Mouse (Mus musculus) CH12.LX (cell line): ENCODE results near the gene Arhgef3.

Experiments
- BHLHE40 ChIP-seq: IDR thresholded peaks from 2 replicates; pipeline ENCODE4 v1.6.1; 2011; ENCODE audit warnings: mild to moderate bottlenecking, low read depth, low read length, improper control_type of control experiment
- CTCF ChIP-seq, 2 experiments: IDR thresholded peaks in 1 of 2; conservative IDR thresholded peaks in 1 of 2; 2 replicates each; pipeline ENCODE4 v1.5.1; 2011 to 2012; ENCODE audit warnings: low read depth in 2 of 2, low read length in 2 of 2, improper control_type of control experiment in 1 of 2, inconsistent platforms in 1 of 2, mild to moderate bottlenecking in 1 of 2, moderate library complexity in 1 of 2
- JUND ChIP-seq: conservative IDR thresholded peaks from 2 replicates; pipeline ENCODE4 v1.6.1; 2011; ENCODE audit warnings: low read depth, low read length, improper control_type of control experiment
- KAT2A ChIP-seq: IDR thresholded peaks from 2 replicates; pipeline ENCODE4 v1.6.1; 2012; ENCODE audit warnings: low read length, improper control_type of control experiment, inconsistent platforms; ENCODE audit not compliant: insufficient replicate concordance
- MAFK ChIP-seq: IDR thresholded peaks from 2 replicates; pipeline ENCODE4 v1.6.1; 2011; ENCODE audit warnings: low read length, improper control_type of control experiment; ENCODE audit not compliant: insufficient replicate concordance
- MAX ChIP-seq: IDR thresholded peaks from 2 replicates; pipeline ENCODE4 v1.6.1; 2011; ENCODE audit warnings: low read length, improper control_type of control experiment
- MEF2A ChIP-seq: IDR thresholded peaks from 2 replicates; pipeline ENCODE4 v1.6.1; 2014; ENCODE audit warnings: low read depth, mild to moderate bottlenecking, inconsistent platforms, low read length, improper control_type of control experiment, borderline replicate concordance
- MXI1 ChIP-seq: IDR thresholded peaks from 2 replicates; pipeline ENCODE4 v1.6.1; 2011; ENCODE audit warnings: mild to moderate bottlenecking, low read depth, low read length, improper control_type of control experiment
- POLR2A ChIP-seq: IDR thresholded peaks from 2 replicates; pipeline ENCODE4 v1.6.1; 2011; ENCODE audit warnings: low read depth, mild to moderate bottlenecking, improper control_type of control experiment, low read length
- UBTF ChIP-seq: IDR thresholded peaks from 2 replicates; pipeline ENCODE4 v1.6.1; 2012; ENCODE audit warnings: low read depth, mild to moderate bottlenecking, inconsistent platforms, low read length, improper control_type of control experiment, moderate library complexity
- ZC3H11A ChIP-seq: IDR thresholded peaks from 2 replicates; pipeline ENCODE4 v1.6.1; 2012; ENCODE audit warnings: low read depth, mild to moderate bottlenecking, inconsistent platforms, low read length, improper control_type of control experiment
- ZKSCAN1 ChIP-seq: IDR thresholded peaks from 2 replicates; pipeline ENCODE4 v1.6.1; 2012; ENCODE audit warnings: low read depth, inconsistent platforms, low read length, improper control_type of control experiment, borderline replicate concordance

GRCm38 (mm10) chr14:27198490-27199089 lies 83.9 kb downstream of the Arhgef3 start:
- TF ChIP-seq MAFK (no peak), MAX (no peak), MEF2A (no peak), ZC3H11A (no peak), POLR2A (no peak), MXI1 (no peak), CTCF (conservative IDR thresholded peaks at IDR 0.05 in 1 of 2, IDR thresholded peaks at IDR 0.05 in 1 of 2; ENCODE audit: low read depth in 2 of 2, low read length in 2 of 2) (no peak), BHLHE40 (no peak), KAT2A (no peak), JUND (no peak), UBTF (no peak), ZKSCAN1 (no peak)
